Mouse (Mus musculus): ENCODE results near the gene Cep78. TPM values are rescaled to one million over a fixed set of nuclear protein-coding genes. Genes with fewer than 3 reads are reported as not detected.
A peak's percentile ranks its signal among the peaks of the same experiment; 100 is the strongest.

Cep78 gene
- polyA plus RNA-seq, 1 experiment from 2014 or later, result 27.2 TPM

GRCm38 (mm10) chr19:15924181-15924865 is 60.5 kb downstream of the Cep78 start:
- peak; percentile 71 for ATAC-seq (replicated peaks; ENCODE audit: low FRiP score)
- peak overlapping the region; percentile 89 for H3K27ac ChIP-seq
- peak overlapping the region; percentile 94 for H3K4me2 ChIP-seq
- no peaks in the 10 kb centered on the region for H3K9me3 ChIP-seq (replicated peaks)
- peak overlapping the region; percentile 68 for H3K4me3 ChIP-seq (replicated peaks)
- H3K4me1 ChIP-seq, result peaks cover 23% of the 10 kb centered on the region
- H3K36me3 ChIP-seq, result peaks cover 5% of the 10 kb centered on the region; the same call in 1 of the 2 replicates
- H3K9ac ChIP-seq, result peak overlapping the region; percentile 56
- under 1% methylated on average over 46 of the region's 46 CpGs for WGBS
- no peaks in the 10 kb centered on the region for H3K27me3 ChIP-seq

GRCm38 (mm10) chr19:15923426-15923825 is 61.4 kb downstream of the Cep78 start:
- H3K4me3 ChIP-seq (replicated peaks), result peak overlapping the region; percentile 68
- H3K9me3 ChIP-seq (replicated peaks), result no peaks in the 10 kb centered on the region
- 25% methylated on average over 9 of the region's 9 CpGs for WGBS
- H3K4me1 ChIP-seq, result peaks cover 23% of the 10 kb centered on the region
- H3K27ac ChIP-seq, result no peak overlapping the region
- peaks cover 13% of the 10 kb centered on the region for H3K36me3 ChIP-seq
- H3K9ac ChIP-seq, result peak overlapping the region; percentile 56; the same call in 1 of the 2 replicates
- peak overlapping the region; percentile 94 for H3K4me2 ChIP-seq
- ATAC-seq (replicated peaks; ENCODE audit: low FRiP score), result no peak
- H3K27me3 ChIP-seq, result no peaks in the 10 kb centered on the region

- H3K4me1 ChIP-seq, result peaks cover 12% of the 10 kb centered on the region
- ATAC-seq (replicated peaks; ENCODE audit: low FRiP score), result no peak
- no peak overlapping the region for H3K27ac ChIP-seq
- no peak overlapping the region for H3K4me2 ChIP-seq
- H3K27me3 ChIP-seq, result no peaks in the 10 kb centered on the region
- H3K9ac ChIP-seq, result no peak overlapping the region
- WGBS, result 92% methylated on average over 7 of the region's 7 CpGs
- no peaks in the 10 kb centered on the region for H3K9me3 ChIP-seq (replicated peaks)
- H3K4me3 ChIP-seq (replicated peaks), result no peak overlapping the region
- peaks cover 44% of the 10 kb centered on the region for H3K36me3 ChIP-seq
Observed at GRCm38 (mm10) chr19:15919336-15919735, 65.5 kb downstream of the Cep78 start.

- peaks cover 2% of the 10 kb centered on the region for H3K4me1 ChIP-seq
- H3K4me3 ChIP-seq (replicated peaks), result no peak overlapping the region
- ATAC-seq (replicated peaks; ENCODE audit: low FRiP score), result no peak
- H3K9ac ChIP-seq, result no peak overlapping the region
- no peak overlapping the region for H3K4me2 ChIP-seq
- WGBS, result 91% methylated on average over 7 of the region's 7 CpGs
- no peak overlapping the region for H3K27ac ChIP-seq
- peaks cover 56% of the 10 kb centered on the region for H3K36me3 ChIP-seq
- no peaks in the 10 kb centered on the region for H3K27me3 ChIP-seq
- no peaks in the 10 kb centered on the region for H3K9me3 ChIP-seq (replicated peaks)
Observed at GRCm38 (mm10) chr19:15918111-15918510, 66.7 kb downstream of the Cep78 start.

- no peak overlapping the region for H3K4me3 ChIP-seq (replicated peaks)
- H3K36me3 ChIP-seq, result peaks cover 84% of the 10 kb centered on the region
- ATAC-seq (replicated peaks; ENCODE audit: low FRiP score), result no peak
Observed at GRCm38 (mm10) chr19:15913249-15913997, 71.4 kb downstream of the Cep78 start.

GRCm38 (mm10) chr19:15911441-15911840 is 73.3 kb downstream of the Cep78 start:
- Histone ChIP-seq H3K9ac (no peak overlapping the region), H3K27ac (no peak overlapping the region), H3K4me1 (no peaks in the 10 kb centered on the region), H3K27me3 (no peaks in the 10 kb centered on the region), H3K4me3 (replicated peaks) (no peak overlapping the region), H3K9me3 (replicated peaks) (no peaks in the 10 kb centered on the region), H3K36me3 (peaks cover 87% of the 10 kb centered on the region), H3K4me2 (no peak overlapping the region)
- WGBS, result 94% methylated on average over 5 of the region's 5 CpGs
- ATAC-seq (replicated peaks; ENCODE audit: low FRiP score), result no peak

More at GRCm38 (mm10) chr19:15913249-15913997, 71.4 kb downstream of the Cep78 start:
- Histone ChIP-seq H3K9ac (no peak overlapping the region), H3K27me3 (no peaks in the 10 kb centered on the region), H3K27ac (no peak overlapping the region), H3K9me3 (replicated peaks) (no peaks in the 10 kb centered on the region), H3K4me2 (no peak overlapping the region), H3K4me1 (no peaks in the 10 kb centered on the region)
- WGBS, result 89% methylated on average over 9 of the region's 9 CpGs

GRCm38 (mm10) chr19:15910987-15911386 is 73.8 kb downstream of the Cep78 start:
- no peak overlapping the region for H3K4me3 ChIP-seq (replicated peaks)
- H3K4me2 ChIP-seq, result no peak overlapping the region
- H3K9ac ChIP-seq, result no peak overlapping the region
- H3K36me3 ChIP-seq, result peaks cover 87% of the 10 kb centered on the region
- no peak overlapping the region for H3K27ac ChIP-seq
- H3K27me3 ChIP-seq, result no peaks in the 10 kb centered on the region
- no peak for ATAC-seq (replicated peaks; ENCODE audit: low FRiP score)
- 73% methylated on average over 3 of the region's 3 CpGs for WGBS
- H3K9me3 ChIP-seq (replicated peaks), result no peaks in the 10 kb centered on the region
- H3K4me1 ChIP-seq, result no peaks in the 10 kb centered on the region

- H3K9me3 ChIP-seq (replicated peaks), result no peaks in the 10 kb centered on the region
- ATAC-seq (replicated peaks; ENCODE audit: low FRiP score), result no peak
- H3K4me1 ChIP-seq, result no peaks in the 10 kb centered on the region
- no peaks in the 10 kb centered on the region for H3K27me3 ChIP-seq
- no peak overlapping the region for H3K9ac ChIP-seq
- no peak overlapping the region for H3K4me2 ChIP-seq
- H3K4me3 ChIP-seq (replicated peaks), result no peak overlapping the region
- 90% methylated on average over 1 of the region's 1 CpGs for WGBS
- no peak overlapping the region for H3K27ac ChIP-seq
- peaks cover 90% of the 10 kb centered on the region for H3K36me3 ChIP-seq
Observed at GRCm38 (mm10) chr19:15910488-15910887, 74.3 kb downstream of the Cep78 start.

GRCm38 (mm10) chr19:15908016-15908415 is 76.8 kb downstream of the Cep78 start:
- Histone ChIP-seq H3K4me1 (0 out of 2 replicates have a peak, but pooled peaks cover 5% of the 10 kb centered on the region), H3K27me3 (no peaks in the 10 kb centered on the region), H3K9me3 (replicated peaks) (no peaks in the 10 kb centered on the region), H3K4me2 (no peak overlapping the region), H3K4me3 (replicated peaks) (no peak overlapping the region), H3K9ac (no peak overlapping the region), H3K36me3 (peaks cover 79% of the 10 kb centered on the region), H3K27ac (no peak overlapping the region)
- 58% methylated on average over 5 of the region's 5 CpGs for WGBS
- no peak for ATAC-seq (replicated peaks; ENCODE audit: low FRiP score)

Other genes with a start within 250 kb of the Cep78 start
- gene Psat1, start 37.7 kb downstream of the Cep78 start, polyA plus RNA-seq (2015; fragmentation: Nextera tagmentation; extraction: Ambion mirVana), result 93.5 and 107 TPM in 2 replicates
- 36.2 and 41.6 TPM in 2 replicates for gene Gnaq, start 147.8 kb upstream of the Cep78 start, polyA plus RNA-seq (2015; fragmentation: Nextera tagmentation; extraction: Ambion mirVana)

All from kidney, embryonic 15.5 days (tissue).